Mouse (Mus musculus) thymus, postnatal 14 days (tissue): ENCODE measurements around the gene Mcoln2.

Experiments
- DNase-seq: peaks from one replicate; pipeline ENCODE4 v3.0.0; 2021

Gene Mcoln2

DNA sequence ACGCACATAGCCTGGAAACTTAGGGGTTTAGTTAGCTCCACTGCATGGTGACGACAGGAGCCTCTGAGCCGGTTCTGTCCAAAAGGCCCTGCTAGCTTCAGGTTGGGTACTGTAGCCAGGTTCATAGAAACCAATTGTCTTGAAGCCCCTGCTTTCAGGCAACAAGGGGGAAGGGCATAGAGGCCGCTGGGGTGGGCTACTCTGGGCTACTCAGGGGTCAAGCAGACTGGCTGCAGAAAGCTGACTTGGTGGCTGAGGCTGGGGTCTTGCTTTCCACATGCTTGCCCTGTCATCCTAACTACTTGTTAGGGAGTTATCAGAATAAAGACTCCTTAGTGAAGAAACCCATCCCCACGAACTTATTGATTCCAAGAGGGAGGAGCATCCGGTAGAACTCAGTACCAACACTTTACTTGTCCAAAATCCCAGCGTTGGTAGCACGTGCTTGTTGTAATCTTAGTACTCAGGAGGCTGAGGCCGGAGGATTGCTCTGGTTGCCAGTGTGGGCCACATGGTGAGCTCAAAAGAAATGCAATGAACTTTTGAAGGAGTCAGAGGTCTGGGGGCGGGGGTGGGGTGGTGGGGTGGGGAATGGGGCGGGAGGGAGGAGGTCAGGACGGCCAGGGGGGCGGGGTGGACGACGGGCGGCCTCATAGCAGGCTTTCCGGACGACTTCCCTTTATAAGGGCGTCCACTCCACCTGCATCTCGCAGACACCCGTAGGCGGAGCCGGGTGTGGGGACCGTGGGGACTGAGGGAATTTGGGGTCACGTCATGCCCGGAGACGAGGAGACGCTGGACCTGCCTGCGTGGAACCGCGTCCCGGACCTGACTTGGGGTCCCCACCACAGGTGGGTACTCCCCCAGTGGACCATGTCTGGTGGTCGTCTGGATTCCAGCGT is at the start of gene Mcoln2:
Gene Mcoln2 (plus strand): TSS at position 678 of the 902 bp plus-strand sequence.
- peak; percentile 44 for DNase-seq

DNA sequence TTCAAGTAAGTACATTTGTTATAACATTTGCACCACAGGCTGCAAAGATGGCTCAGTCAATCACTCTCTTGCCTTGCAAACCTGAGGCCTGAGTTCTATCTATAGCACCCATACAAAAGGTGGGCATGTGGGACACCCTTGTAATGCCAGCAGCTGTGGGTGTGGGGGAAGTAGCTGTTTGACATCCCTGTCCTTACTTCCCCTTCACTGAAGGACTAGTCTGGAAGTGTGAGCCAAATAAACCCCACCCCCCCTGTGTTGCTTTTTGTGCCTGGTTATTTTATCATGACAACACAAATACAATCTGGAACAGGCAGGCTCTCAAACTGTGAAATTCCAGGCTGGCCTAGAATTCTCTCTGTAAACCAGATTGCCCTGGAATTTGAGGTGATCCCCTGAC is 49.7 kb upstream of the Mcoln2 start:
- no peak for DNase-seq

DNA sequence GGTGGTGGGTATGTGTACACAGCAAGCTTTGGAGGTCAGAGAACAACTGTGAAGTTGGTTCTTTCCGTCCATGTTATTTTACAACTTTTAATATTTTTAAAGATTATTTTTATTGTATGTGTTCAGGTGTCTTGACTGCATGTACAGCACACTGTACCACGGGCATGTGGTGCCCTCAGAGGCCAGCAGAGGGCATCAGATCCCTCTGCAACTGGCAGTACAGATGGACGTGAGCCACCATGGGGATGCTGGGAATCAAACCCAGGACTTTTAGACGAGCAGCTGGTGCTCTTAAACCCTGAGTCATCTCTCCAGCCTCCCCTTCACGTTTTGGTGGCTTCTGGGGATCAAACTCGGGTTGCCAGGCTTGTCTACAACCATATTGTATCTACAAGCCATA is 47.6 kb upstream of the Mcoln2 start:
- DNase-seq, result peak; percentile 60

- peak; percentile 6 for DNase-seq
Measured at GRCm38 (mm10) chr3:146107116-146107849, 42.4 kb upstream of the Mcoln2 start.

DNA sequence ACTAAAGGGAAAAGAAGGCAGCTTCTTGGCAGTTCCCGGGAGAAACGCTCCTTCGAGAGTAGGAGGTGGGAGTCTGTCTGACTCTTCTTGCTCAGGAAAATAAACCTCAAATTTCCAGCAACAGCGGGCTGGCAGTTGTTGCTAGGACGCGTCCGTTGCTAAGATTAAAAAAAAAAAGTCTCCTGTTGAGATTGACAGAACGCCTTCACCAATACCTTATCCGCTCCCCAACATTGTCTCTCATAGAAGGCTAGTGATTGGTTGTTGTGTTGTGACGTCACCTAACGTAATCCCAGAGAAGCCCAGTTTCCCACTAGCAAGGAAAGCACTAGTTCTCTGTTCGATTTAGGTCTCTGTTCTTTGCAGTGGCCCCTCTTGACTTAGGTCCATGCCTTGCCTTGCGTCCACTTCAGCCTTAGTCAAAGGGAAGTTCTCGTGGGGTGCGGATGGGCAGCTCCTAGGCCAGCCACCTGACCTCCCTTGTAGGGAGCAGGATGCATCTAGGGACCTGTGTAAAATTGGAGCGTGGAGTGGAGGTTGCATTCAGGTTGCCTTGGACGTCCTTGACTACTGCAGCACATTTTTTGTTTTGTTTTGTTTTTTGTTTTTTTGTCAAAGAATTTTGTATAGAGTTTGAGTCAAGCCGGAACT is 41.6 kb upstream of the Mcoln2 start, which contains the start of gene Wdr63:
Gene Wdr63 (minus strand): TSS at position 210 of the 651 bp plus-strand sequence.
- DNase-seq, result peak; percentile 66

DNA sequence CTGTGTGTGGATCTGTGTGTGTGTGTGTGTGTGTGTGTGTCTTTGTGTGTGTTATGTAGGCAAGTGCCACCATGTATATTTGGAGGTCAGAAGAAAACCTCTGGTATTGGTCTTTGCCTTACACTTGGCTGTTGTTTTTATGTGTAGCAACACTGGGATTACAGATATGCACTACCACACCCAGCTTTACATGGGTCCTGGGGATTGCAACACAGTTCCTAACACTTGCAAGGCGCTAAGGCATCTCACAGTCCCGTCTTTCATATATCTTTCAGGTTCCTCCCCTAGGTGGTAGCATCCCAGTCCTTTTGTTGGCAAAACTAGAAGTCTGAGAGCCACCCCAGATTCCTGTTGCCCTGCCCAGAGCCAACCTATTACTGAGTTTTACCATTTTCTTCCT is 40.7 kb upstream of the Mcoln2 start:
- DNase-seq, result no peak

DNA sequence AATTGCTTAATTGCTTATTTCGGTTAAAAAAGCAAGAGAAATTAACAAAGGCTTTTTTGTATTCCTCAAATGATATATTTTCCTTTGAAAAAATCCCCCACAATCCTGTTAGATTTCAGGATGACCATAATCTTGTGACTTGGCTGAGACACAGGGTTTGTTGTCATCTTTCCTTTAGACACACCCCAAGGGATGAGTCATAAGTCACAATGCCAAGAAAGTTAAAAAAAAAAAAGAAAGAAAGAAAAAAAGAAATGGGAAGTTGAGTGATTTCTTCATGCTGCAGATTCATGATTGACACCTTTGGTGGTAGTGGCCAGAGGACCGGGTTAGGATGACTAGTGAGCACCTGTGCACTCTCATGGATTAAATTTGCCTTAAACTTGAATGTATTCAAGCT is 39.3 kb upstream of the Mcoln2 start:
- DNase-seq, result no peak

DNA sequence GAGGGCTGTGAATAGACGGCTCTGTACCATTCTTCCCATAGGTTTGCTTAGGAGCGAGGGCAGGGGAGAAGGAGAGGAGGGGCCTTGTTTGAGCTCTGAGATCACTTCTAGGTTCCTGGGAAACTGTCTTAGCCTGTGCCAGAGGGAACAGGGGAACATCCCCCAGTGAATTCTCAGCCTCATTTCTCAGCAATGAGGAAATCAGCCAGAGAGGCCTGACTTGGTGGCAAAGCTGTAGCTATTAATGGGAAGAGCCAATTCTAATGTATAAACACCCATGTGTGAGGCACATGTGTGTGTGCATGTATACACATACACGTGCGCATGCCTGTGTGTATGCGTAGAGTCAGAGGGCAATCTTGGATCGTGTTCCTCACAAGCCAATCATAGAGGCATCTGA is 38.7 kb upstream of the Mcoln2 start:
- no peak for DNase-seq

GRCm38 (mm10) chr3:146117258-146117996 is 32.2 kb upstream of the Mcoln2 start, which contains the start of gene Mcoln3:
Mcoln3 (plus strand) TSS chr3:146117450.
- DNase-seq, result no peak

GRCm38 (mm10) chr3:146117997-146118457 is 31.6 kb upstream of the Mcoln2 start:
- no peak for DNase-seq

DNA sequence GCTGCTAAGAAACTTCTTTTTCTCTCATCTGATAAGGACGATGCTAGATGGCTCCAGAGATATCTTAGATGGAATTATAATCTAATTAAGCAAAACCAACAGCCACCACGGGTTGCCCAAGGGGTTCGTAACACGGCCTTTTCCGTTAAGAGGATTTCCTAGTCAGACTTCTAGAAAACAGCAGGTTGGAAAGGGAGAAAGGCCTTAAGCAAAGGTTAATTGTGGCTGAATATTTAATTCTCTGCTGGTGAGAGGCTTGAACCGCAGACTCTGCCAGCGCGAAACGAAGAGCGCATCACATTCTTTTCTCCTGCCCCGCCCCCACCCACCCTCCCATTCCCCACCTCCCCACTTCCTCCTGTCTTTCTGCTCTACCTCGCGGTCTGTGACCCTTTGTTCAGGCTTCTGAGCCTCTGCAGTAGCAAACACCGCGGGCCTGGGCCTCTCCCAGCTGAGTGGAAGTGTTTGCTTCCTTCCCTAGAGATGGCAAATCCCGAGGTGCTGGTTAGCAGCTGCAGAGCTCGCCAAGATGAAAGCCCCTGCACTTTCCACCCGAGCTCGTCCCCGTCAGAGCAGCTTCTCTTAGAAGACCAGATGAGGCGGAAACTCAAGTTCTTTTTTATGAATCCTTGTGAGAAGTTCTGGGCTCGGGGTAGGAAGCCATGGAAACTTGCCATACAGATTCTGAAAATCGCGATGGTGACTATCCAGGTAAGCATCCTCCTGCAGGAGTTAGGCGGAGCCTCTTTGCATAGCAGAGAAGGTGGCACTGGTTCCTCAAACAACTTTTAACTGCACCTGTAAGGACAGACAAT is 28.1 kb upstream of the Mcoln2 start:
- peak; percentile 80 for DNase-seq

- no peak for DNase-seq
Measured at GRCm38 (mm10) chr3:146122125-146122420, 27.6 kb upstream of the Mcoln2 start.

GRCm38 (mm10) chr3:146122807-146123463 is 26.7 kb upstream of the Mcoln2 start:
- DNase-seq, result no peak

GRCm38 (mm10) chr3:146123464-146123825 is 26.2 kb upstream of the Mcoln2 start:
- no peak for DNase-seq

DNA sequence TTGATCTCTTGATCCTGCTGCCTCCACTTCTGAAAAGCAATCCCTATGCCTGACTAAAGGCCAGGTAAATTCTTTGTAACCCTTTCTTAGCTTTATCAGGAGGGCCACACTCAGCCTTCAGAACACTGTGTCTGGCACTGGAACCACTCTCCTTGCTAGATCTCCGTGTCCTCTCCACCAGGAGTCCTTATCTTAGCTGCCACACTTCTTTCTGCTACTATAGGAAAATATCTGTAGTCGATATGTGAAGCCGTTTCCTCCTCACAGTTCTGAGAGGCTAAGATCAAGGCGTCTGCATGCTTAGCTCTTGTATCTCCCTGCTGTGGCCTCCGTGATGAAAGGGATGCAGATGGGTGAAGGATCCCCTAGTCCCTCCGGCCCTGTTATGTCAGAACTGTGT is 22.4 kb upstream of the Mcoln2 start:
- DNase-seq, result no peak

DNA sequence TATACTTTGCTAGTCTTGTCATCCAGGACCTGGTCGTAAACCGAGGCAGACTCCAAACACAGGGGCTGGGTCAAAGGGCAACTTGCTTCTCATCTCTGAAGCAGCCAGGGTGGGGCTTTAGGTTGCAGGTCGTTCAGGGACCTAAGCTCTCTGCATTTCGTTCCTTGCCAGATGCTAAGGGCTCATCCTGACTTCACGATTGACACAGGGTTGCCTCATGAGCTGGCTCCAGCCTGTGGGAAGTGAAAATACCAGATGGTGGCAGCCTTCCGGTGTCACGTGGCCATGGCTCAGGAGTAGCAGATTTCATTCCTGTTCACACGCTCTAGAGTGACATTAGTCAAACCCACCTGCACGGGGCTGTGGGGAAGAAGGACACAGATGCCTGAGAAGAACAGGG is 14.8 kb upstream of the Mcoln2 start:
- peak; percentile 25 for DNase-seq

GRCm38 (mm10) chr3:146135417-146135816 is 14.2 kb upstream of the Mcoln2 start:
- DNase-seq, result no peak

DNA sequence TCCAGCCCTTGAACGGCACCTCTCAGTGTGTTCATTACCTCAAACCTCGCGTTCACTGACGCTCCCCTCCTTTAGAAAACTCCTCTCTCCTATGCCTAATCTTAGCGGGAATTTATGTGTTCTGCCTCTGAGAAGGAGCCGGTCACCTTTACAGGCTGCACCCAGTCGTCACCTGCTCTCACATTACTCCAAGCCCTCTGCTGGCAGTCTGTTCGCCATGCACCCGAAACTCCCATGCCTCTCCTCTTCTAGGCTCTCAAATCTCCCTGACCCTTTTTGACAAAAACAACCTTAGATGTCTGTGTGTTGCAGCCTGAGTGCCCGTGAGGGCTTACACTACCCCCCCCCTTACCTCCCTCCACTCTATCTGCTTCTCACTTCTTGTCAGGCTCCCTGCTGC is 13.2 kb upstream of the Mcoln2 start:
- DNase-seq, result peak; percentile 32

DNA sequence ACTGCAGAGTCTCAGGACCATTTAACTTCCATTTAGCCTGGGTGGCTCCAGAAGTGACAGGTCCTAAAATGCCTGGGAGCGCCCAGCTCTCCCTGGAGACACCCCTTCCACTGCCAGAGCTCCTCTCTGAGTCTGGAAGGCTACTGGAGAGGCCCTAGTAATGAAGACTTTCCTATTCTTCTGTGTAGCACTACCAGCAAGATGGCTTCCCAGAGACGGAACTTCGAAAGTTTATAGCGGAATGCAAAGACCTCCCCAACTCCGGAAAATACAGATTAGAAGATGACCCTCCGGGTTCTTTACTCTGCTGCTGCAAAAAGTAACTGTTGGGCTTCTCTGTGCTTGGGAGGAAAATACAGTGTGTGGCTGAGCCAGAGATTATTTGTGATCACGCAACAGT is 9.4 kb upstream of the Mcoln2 start:
- no peak for DNase-seq

GRCm38 (mm10) chr3:146142523-146142922 is 7.1 kb upstream of the Mcoln2 start:
- DNase-seq, result no peak

GRCm38 (mm10) chr3:146145501-146145900 is 4.1 kb upstream of the Mcoln2 start:
- peak; percentile 36 for DNase-seq
